Mouse (Mus musculus): ENCODE data around the gene Apc2.

Gene Apc2

DNA sequence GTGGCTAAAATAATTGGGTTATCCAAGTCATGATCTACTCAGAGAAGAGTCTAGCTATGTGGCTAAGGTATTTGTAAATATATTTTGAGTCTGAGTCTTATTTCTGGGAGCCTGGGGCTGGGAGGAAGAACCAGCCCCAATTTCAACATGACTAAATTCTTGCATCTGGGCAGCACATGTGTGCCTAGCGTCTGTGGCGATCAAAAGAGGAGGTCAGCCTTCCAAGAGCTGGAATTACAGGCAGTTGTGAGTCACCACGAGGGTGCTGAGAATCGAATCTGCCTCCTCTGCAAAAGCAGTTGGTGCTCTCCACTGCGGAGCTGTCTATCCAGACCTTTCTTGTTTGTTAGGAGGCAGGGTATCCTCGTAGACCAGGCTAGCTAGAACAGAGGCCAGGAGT is 70.0 kb downstream of the Apc2 start:
- no peak for DNase-seq (ENCODE audit: extremely low read depth, insufficient read length, low spot score)

Data from 3134 (cell line).